Mouse (Mus musculus): ENCODE results near the gene Snx13. TPM values are rescaled to one million over a fixed set of nuclear protein-coding genes. Genes with fewer than 3 reads are reported as not detected.

Snx13 gene
- total RNA-seq (2017), result 38.4 to 57.2 TPM (median 40.9 TPM) in 3 replicates

DNA sequence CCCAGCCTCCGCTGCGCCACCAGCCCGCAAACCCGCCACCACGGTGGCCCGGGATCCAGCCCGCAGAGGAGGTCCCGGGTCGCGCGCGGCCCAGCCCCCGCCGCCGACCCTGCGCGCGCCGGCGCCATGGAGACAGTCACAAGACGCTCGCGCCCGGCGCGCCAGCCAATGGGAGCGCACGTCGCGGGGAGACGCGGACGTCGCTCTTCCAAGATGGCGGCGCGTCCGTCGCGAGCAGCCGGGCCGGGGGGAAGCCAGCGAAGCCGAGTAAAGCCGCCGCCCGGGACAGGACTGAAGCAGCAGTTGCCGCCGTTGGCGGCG, at the start of gene Snx13:
Gene Snx13 (plus strand): TSS at position 188 of the 321 bp plus-strand sequence.
- peak; percentile 81 for ATAC-seq (replicated peaks; ENCODE audit: insufficient number of reproducible peaks, low FRiP score, low TSS enrichment, poor library complexity, severe bottlenecking)

GRCm38 (mm10) chr12:34997597-34998182, 49.3 kb upstream of the Snx13 start:
- ATAC-seq (replicated peaks; ENCODE audit: insufficient number of reproducible peaks, low FRiP score, low TSS enrichment, poor library complexity, severe bottlenecking), result no peak

DNA sequence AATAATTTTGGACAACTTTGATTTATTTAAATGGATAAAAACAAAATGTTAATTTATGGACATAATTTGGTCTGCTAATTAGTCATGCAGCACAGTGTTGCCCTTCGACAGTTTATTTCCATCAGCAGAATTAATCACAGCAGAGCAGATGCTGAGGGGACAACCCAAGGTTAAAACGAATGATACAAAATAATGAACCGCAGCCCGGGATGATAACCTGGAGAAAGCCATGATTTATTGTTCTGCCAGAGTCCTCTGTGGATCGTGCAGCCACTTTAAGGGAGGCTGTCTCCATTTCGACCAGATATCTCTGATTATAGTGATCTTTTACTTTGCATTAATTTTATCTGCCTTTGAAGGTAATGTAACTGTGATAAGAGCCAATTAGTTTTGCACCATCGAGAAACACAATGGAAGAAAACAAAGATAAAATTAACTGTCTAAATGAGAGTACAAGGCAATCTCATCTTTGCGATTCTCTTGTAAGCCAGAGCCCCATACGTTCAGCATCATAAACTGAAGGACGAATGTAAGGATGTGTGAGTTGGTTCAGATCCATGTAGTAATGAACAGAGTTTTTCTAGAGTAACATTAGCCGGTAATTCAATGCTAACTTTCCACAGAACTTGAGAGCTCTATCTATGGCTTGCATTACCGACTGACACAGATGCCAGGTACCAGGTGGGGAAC, 48.1 kb upstream of the Snx13 start:
- no peak for ATAC-seq (replicated peaks; ENCODE audit: insufficient number of reproducible peaks, low FRiP score, low TSS enrichment, poor library complexity, severe bottlenecking)

DNA sequence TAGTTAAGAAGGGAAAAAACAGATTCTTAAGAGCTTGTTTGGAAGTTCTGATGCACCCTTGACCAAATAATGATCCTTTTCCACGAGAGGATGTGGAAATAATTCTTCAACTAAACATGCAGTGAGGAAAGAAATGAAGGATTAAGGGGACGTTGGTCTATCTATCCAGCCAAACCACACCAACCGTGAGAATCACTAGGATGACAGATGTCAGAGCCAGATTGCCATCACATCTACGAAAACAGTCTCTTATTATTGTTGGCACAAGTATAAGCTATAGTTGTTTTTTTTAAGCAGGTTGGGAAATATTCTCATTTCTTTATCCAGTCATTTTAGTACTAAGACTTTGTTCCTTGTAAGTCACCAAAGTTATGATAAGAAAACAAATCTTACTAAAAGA, 46.7 kb upstream of the Snx13 start:
- ATAC-seq (replicated peaks; ENCODE audit: insufficient number of reproducible peaks, low FRiP score, low TSS enrichment, poor library complexity, severe bottlenecking), result no peak

DNA sequence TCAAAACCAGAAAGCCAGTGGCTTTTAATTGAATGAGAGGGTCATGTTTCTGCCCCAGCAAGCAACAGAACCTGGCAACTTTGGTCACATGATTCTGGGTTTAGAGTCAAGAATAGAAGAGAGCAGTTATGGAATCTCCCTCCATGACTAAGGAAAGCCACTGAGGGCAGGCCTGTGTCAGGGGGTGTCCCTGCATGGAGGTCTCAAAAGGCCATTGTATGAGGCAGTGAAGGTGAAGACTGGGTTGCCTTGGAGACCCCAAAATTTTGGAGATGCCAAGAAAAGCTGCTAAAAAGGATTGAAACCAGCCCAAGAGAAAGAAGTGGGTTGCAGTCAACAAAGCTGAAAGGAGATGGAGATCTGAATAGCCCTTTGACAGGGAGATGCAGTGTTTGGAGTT, 41.2 kb upstream of the Snx13 start:
- ATAC-seq (replicated peaks; ENCODE audit: insufficient number of reproducible peaks, low FRiP score, low TSS enrichment, poor library complexity, severe bottlenecking), result no peak

DNA sequence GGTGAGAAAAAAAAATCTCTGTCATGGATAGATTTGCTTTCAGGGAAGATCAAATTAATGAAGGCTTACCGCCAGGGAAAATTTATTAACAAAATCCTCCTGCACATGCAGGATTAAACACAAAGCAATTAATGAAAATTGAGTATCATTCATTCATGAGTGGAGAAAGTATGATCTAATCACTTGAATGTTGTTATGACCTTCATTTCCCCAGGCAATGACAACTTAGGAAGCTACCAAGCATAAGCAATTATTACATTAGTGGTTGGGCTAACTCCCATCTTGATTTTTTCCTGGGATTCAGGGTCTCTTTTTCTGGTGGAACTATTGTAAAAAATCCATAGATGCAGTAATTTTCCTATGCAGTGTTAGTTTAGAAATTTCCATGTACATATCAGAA, 39.1 kb upstream of the Snx13 start:
- ATAC-seq (replicated peaks; ENCODE audit: insufficient number of reproducible peaks, low FRiP score, low TSS enrichment, poor library complexity, severe bottlenecking), result no peak

DNA sequence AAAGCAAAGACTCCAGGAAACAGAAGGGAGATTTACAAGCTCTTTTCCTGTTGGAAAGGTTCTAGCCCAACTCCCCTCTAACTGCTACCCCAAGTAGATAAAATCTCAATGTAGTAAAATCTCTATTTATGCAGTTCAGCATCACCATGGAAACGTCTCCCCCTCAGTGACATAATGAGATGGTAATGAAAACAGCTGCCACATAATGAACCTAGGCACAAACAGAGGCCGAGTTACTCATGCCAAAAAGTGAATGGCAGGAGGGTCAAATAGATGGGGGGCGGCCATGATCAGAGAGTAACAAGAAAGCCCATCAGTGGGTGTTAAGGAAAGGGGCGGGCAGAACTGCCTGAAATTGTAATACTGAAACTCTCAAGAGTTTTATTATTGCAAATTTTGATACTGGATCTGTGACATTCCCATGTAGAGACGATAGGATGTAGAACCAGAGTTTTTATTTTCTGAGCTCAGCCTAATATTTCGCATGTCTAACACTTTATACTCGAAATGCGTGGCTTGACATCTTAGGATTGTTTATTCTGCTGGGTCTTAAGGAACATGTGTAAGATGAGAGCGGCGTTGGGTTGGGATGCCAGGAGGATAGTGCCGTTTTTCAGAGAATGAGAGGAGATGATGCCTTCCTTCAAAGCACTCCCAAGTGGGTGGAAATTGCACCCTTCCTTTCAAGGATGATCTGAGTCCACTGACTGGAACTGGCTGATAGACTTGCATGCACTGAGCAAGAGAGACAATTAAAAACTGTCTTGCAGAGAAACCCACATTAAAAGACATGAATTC, 38.4 kb upstream of the Snx13 start:
- no peak for ATAC-seq (replicated peaks; ENCODE audit: insufficient number of reproducible peaks, low FRiP score, low TSS enrichment, poor library complexity, severe bottlenecking)

- no peak for ATAC-seq (replicated peaks; ENCODE audit: insufficient number of reproducible peaks, low FRiP score, low TSS enrichment, poor library complexity, severe bottlenecking)
Observed at GRCm38 (mm10) chr12:35011462-35011861, 35.5 kb upstream of the Snx13 start.

- ATAC-seq (replicated peaks; ENCODE audit: insufficient number of reproducible peaks, low FRiP score, low TSS enrichment, poor library complexity, severe bottlenecking), result no peak
Observed at GRCm38 (mm10) chr12:35013950-35014349, 33.0 kb upstream of the Snx13 start.

DNA sequence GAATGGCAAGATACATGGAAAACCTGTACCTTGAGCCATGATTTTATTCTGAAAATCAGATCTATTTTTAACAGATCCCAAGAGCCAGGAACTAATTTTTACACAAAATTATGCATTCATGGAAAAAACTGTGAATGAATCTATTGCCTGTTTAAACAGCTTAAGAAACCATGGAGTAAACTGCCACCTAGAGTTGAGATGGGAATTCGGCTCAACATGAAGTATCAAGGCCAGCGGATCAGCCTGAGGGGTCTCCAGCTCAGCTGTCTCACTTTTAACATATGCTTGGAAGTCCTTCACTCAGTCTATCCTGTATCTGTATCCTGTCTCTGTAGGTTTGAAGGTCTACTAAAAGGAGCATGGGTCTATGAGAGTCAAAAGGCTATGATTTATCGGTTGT, 30.9 kb upstream of the Snx13 start:
- ATAC-seq (replicated peaks; ENCODE audit: insufficient number of reproducible peaks, low FRiP score, low TSS enrichment, poor library complexity, severe bottlenecking), result no peak

DNA sequence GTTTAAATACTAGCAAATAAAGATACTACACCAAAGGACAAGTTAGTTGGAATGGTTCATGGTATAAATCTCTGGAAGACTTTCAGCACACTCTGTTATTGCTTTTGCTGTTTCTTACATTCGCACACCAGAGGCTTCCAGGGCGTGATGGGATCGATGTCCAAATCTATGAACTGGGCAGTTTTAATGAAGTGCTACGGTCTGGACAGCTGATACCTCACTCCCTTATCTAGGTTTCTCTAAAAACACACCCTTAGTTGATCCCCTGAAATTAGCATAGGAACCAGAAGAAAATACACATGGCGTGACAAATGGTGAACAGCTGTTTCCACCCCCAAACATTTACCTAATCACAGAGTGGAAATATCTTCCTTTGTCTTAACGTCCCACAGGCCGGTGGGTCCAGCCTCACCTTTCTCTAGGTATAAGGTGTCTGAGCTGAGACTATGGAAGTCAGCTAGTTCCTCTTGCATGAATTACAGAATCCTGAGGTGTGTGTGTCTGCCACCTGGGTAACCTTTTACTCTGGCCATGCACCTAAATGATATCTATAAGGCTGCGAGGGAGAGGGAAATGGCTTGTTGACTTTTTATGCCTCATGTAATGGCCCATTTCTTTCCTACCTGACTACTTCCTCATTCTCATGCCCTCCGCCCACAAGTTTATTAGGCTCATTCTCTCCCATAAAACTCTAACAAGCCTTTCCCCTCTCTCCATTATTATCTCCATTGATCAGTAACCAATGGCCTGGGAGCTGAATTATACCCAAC, 30.3 kb upstream of the Snx13 start:
- no peak for ATAC-seq (replicated peaks; ENCODE audit: insufficient number of reproducible peaks, low FRiP score, low TSS enrichment, poor library complexity, severe bottlenecking)

DNA sequence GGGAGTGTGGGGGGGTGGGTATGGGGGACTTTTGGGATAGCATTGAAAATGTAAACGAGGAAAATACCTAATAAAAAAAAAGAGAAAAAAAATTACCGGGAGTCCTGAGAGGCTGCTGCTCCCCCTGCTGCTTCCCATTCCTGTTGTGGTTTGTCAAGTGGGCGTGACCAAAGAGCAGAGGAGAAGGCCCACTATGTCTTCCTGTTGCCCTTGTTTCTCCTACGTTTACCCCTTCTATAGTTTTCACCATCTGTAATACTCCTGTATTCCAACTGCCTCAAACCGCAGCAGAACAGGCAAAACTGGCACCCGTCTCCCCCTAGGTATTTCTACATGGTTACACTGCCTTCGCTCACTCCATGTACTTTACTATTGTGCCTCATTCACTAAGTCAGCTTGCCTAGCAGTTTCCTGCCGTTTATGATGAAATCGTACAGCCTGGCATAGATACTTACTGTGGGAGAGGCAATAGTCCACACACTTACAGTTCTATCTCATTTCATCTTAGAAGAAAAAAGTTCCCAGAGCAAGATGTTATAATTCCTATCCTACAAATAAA, 28.2 kb upstream of the Snx13 start:
- ATAC-seq (replicated peaks; ENCODE audit: insufficient number of reproducible peaks, low FRiP score, low TSS enrichment, poor library complexity, severe bottlenecking), result no peak

- ATAC-seq (replicated peaks; ENCODE audit: insufficient number of reproducible peaks, low FRiP score, low TSS enrichment, poor library complexity, severe bottlenecking), result no peak
Observed at GRCm38 (mm10) chr12:35021285-35021684, 25.7 kb upstream of the Snx13 start.

DNA sequence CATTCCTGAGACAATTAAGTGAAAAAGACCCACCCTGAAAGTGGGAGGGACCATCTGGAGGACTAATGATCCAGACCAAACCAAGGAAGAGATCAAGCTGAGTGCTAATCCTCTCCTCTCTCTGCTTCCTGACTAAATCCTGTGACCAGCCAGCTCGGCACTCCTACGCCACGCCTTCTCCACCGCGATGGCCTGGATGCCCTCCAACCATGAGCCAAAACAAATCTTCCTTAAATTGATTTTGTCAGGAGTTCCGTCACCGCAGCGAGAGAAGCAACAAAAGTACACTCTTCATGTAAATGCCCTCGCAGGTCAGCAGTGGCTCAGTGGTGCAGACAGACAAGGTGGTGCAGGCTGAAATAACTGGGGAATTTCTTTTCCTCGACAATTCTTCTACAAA, 24.9 kb upstream of the Snx13 start:
- ATAC-seq (replicated peaks; ENCODE audit: insufficient number of reproducible peaks, low FRiP score, low TSS enrichment, poor library complexity, severe bottlenecking), result no peak

GRCm38 (mm10) chr12:35025916-35026432, 21.0 kb upstream of the Snx13 start:
- peak; percentile 99 for ATAC-seq (replicated peaks; ENCODE audit: insufficient number of reproducible peaks, low FRiP score, low TSS enrichment, poor library complexity, severe bottlenecking)

DNA sequence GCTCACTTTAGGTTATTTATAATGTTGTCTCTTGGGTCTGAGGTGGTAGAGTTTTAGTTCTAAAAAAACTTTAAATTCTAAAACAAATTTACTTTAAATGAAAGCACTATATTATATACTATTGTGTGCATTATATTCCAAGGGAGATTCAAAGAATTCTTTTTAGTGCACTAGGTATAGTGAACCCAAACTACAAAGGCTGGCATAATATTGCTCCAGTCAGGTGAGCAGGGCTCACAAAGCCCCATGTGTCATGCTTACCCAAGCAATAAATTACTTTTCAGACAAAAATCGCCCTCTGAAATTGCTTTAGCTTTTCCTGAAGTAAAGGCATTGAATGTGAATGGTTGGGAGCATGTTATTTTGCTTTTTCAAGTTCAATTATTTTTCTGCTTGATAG, 19.5 kb upstream of the Snx13 start:
- ATAC-seq (replicated peaks; ENCODE audit: insufficient number of reproducible peaks, low FRiP score, low TSS enrichment, poor library complexity, severe bottlenecking), result no peak

DNA sequence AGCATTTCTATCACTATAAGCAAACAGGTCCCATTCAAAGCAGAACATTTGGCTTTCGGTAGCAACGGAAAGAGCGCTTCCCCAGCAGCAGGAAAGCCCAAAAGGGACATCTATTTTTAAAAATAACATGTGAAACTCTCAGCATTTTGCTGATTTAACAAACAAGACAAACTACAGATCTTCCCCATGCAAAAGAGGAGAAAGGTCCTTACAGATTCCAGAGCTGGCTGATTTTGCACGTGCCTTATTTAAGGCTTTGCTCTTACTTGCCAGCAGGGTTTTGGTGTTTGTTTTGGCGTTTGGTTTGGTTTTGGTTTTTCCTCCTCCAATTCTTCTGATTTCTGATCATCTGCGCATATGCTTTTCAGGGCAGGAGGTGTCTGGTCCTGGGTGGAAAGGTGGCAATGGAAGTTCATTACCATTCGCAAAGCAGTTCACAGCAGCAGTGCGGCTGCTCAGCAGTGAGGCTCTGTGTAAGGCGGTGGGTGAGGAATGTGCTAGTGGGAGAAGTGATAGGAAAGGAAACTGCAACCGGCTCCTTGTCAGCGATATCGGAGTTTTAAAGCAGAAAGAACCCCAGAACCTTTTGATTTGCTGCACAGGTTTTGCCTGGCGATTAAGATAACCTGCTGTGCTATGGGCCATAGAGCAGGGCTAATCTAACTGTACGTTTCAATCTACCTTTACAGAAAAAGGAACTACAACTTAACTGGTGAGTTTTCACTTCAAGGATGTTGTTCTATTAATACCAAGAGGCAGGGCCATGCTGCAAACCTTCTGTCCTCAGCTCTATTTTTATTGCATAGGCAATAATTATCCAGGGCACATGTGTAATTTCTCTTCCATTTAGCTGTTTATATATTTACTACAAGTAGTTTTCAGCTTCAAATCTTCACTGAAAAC, 8.1 kb upstream of the Snx13 start:
- no peak for ATAC-seq (replicated peaks; ENCODE audit: insufficient number of reproducible peaks, low FRiP score, low TSS enrichment, poor library complexity, severe bottlenecking)

GRCm38 (mm10) chr12:35039571-35039936, 7.4 kb upstream of the Snx13 start:
- peak; percentile 38; the same call in 1 of the 2 replicates for ATAC-seq (replicated peaks; ENCODE audit: insufficient number of reproducible peaks, low FRiP score, low TSS enrichment, poor library complexity, severe bottlenecking)

Data from monocyte, adult 5-6 weeks (primary cell).